Mouse (Mus musculus) embryo, embryonic 11.5 days (tissue): ENCODE results near the gene Smok2a.
"Not testable (repeated sequence)": the region's sequence is repeated elsewhere in the genome, so short reads cannot be mapped to it uniquely, and the experiment has no call there.

ENCODE experiments used
- DNase-seq: peaks from one replicate; pipeline ENCODE4 v3.0.0-alpha.2; 2012; ENCODE audit warnings: low read depth, low spot score

The Smok2a gene

GRCm38 (mm10) chr17:13220888-13221287, at the start of gene Smok2a:
Gene Smok2a, plus strand, starts transcription at chr17:13221188.
- DNase-seq, result no peak

GRCm38 (mm10) chr17:13173578-13173977, 47.4 kb upstream of the Smok2a start:
- not testable (repeated sequence) for DNase-seq

- not testable (repeated sequence) for DNase-seq
Observed at GRCm38 (mm10) chr17:13174029-13174428, 47.0 kb upstream of the Smok2a start.

- not testable (repeated sequence) for DNase-seq
Observed at GRCm38 (mm10) chr17:13175609-13176008, 45.4 kb upstream of the Smok2a start.

GRCm38 (mm10) chr17:13177796-13178195, 43.2 kb upstream of the Smok2a start:
- DNase-seq, result not testable (repeated sequence)

- DNase-seq, result not testable (repeated sequence)
Observed at GRCm38 (mm10) chr17:13179021-13179420, 42.0 kb upstream of the Smok2a start.

GRCm38 (mm10) chr17:13180491-13180890, 40.5 kb upstream of the Smok2a start:
- DNase-seq, result not testable (repeated sequence)

- DNase-seq, result not testable (repeated sequence)
Observed at GRCm38 (mm10) chr17:13182712-13183111, 38.3 kb upstream of the Smok2a start.

GRCm38 (mm10) chr17:13184514-13184913, 36.5 kb upstream of the Smok2a start:
- DNase-seq, result not testable (repeated sequence)

- DNase-seq, result not testable (repeated sequence)
Observed at GRCm38 (mm10) chr17:13186541-13186940, 34.4 kb upstream of the Smok2a start.

- DNase-seq, result not testable (repeated sequence)
Observed at GRCm38 (mm10) chr17:13187621-13188020, 33.4 kb upstream of the Smok2a start.

- DNase-seq, result not testable (repeated sequence)
Observed at GRCm38 (mm10) chr17:13188846-13189245, 32.1 kb upstream of the Smok2a start.

- DNase-seq, result not testable (repeated sequence)
Observed at GRCm38 (mm10) chr17:13190836-13191583, 30.0 kb upstream of the Smok2a start.

- DNase-seq, result not testable (repeated sequence)
Observed at GRCm38 (mm10) chr17:13196486-13196885, 24.5 kb upstream of the Smok2a start.

GRCm38 (mm10) chr17:13198812-13199211, 22.2 kb upstream of the Smok2a start:
- DNase-seq, result not testable (repeated sequence)

GRCm38 (mm10) chr17:13199880-13200409, 21.0 kb upstream of the Smok2a start:
- DNase-seq, result not testable (repeated sequence)

GRCm38 (mm10) chr17:13201551-13201950, 19.4 kb upstream of the Smok2a start:
- DNase-seq, result not testable (repeated sequence)

- DNase-seq, result not testable (repeated sequence)
Observed at GRCm38 (mm10) chr17:13202453-13203107, 18.4 kb upstream of the Smok2a start.

- DNase-seq, result not testable (repeated sequence)
Observed at GRCm38 (mm10) chr17:13205247-13205646, 15.7 kb upstream of the Smok2a start.

GRCm38 (mm10) chr17:13206491-13206890, 14.5 kb upstream of the Smok2a start:
- DNase-seq, result no peak

- DNase-seq, result not testable (repeated sequence)
Observed at GRCm38 (mm10) chr17:13208460-13208859, 12.5 kb upstream of the Smok2a start.

GRCm38 (mm10) chr17:13212136-13212850, 8.7 kb upstream of the Smok2a start:
- DNase-seq, result no peak
